Mouse (Mus musculus) liver, postnatal 0 days (tissue): ENCODE data around the gene St5. TPM values are rescaled to one million over a fixed set of nuclear protein-coding genes. Genes with fewer than 3 reads are reported as not detected.
A peak's percentile ranks its signal among the peaks of the same experiment; 100 is the strongest.

ENCODE experiments used
- ATAC-seq: fragments of 200-750 bp; cut with Nextera tagmentation; 2 replicates; pipeline ENCODE4 v1.8.0; 2017; ENCODE audit warnings: mild to moderate bottlenecking, moderate library complexity
- DNase-seq: peaks from one replicate; pipeline ENCODE4 v3.0.0-alpha.2; 2016
- H3K27ac ChIP-seq: fragments of 300-500 bp; sonication (generic); 2 replicates; pipeline ENCODE4 v1.5.1; 2014; ENCODE audit warnings: antibody characterized with exemption, moderate library complexity, mild to moderate bottlenecking, low read depth
- H3K27me3 ChIP-seq: fragments of 300-500 bp; sonication (generic); 2 replicates; pipeline ENCODE4 v1.6.1; 2014; ENCODE audit warnings: low read length, control low read depth, mixed read lengths; ENCODE audit not compliant: insufficient read depth
- H3K36me3 ChIP-seq: fragments of 300-500 bp; sonication (generic); replicated peaks from 2 replicates; pipeline ENCODE4 v1.6.1; 2014; ENCODE audit warnings: mild to moderate bottlenecking, control low read depth, low read length, moderate library complexity, mixed read lengths; ENCODE audit not compliant: insufficient read depth
- H3K4me1 ChIP-seq: fragments of 300-500 bp; sonication (generic); 2 replicates; pipeline ENCODE4 v1.6.1; 2014; ENCODE audit warnings: antibody characterized with exemption, mild to moderate bottlenecking, control low read depth; ENCODE audit not compliant: insufficient read depth
- H3K4me2 ChIP-seq: fragments of 300-500 bp; sonication (generic); 2 replicates; pipeline ENCODE4 v1.6.1; 2014; ENCODE audit warnings: low read depth, mild to moderate bottlenecking, low read length, moderate library complexity, mixed read lengths
- H3K4me3 ChIP-seq: fragments of 300-500 bp; sonication (generic); 2 replicates; pipeline ENCODE4 v1.5.1; 2014; ENCODE audit warnings: low read depth, low read length
- H3K9ac ChIP-seq: fragments of 300-500 bp; sonication (generic); replicated peaks from 2 replicates; pipeline ENCODE4 v1.6.1; 2014; ENCODE audit warnings: mild to moderate bottlenecking, moderate library complexity
- H3K9me3 ChIP-seq: fragments of 300-500 bp; sonication (generic); 2 replicates; pipeline ENCODE4 v1.6.1; 2016; ENCODE audit warnings: mild to moderate bottlenecking, control low read depth, low read length, mixed read lengths
- CTCF ChIP-seq: sonication (generic); IDR thresholded peaks from 2 replicates; pipeline ENCODE4 v1.5.1; 2016; ENCODE audit warnings: antibody characterized with exemption, low read depth
- EP300 ChIP-seq: IDR thresholded peaks from 2 replicates; pipeline ENCODE4 v1.6.1; 2016; ENCODE audit warnings: antibody characterized with exemption, low read depth, mild to moderate bottlenecking
- WGBS: fragments of 180-500 bp; shearing (Covaris S2); extraction: QIAGEN DNeasy Blood & Tissue Kit; methylation state at CpG from one replicate; pipeline ENCODE4 v1.1.7; 2014; ENCODE audit not compliant: insufficient replicate concordance; 5-methylcytosine and 5-hydroxymethylcytosine counted together
- polyA plus RNA-seq: library from polyadenylated mRNA; unstranded; fragments of >200 nt; fragmentation: Nextera tagmentation; extraction: Ambion mirVana; gene quantifications from 2 replicates; pipeline ENCODE4 v1.2.1, GENCODE M21; 2015

Gene St5
- polyA plus RNA-seq, 1 experiment from 2014 or later: 33.9 TPM

DNA sequence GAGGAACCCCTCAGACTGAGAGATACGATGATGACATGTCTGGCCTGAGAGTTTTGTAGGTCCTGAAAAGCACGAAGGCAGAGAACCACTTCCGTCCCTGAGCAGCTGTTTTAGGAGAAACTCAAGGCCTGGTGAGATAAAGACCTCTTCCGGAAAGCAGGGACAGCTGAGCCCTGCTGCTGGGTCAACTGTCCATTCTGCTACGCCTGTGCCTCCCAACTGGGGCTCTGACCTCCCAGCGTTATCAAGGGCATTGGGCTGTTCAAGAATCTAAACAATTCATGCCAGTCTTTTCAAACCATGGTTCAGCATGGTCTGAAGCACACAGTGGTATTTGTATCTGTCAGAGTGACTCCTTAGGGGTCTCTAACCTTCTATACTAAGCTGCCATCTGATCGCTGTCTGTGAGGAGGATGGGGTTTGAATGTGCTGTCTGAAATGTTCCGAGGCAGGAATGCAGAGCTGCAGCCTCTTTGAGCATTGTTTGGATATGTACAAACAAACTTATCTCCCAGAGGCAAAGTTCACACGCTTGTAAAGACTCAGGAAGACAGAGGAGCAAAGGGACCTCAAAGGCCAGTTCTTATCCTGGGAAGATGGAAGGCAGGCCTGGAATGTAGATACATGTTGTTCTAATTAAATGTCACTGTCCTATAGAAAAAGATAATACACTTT, 74.3 kb downstream of the St5 start:
- ATAC-seq (peak; percentile 44), DNase-seq (no peak)
- H3K9me3 ChIP-seq: no peaks in the 10 kb centered on the region
- H3K9ac ChIP-seq: no peak overlapping the region; the same call in 1 of the 2 replicates
- WGBS: 24% methylated on average over 9 of the region's 9 CpGs
- no peak for TF ChIP-seq EP300
- TF ChIP-seq CTCF: no peak
- H3K4me1 ChIP-seq: peaks cover 13% of the 10 kb centered on the region
- no peaks in the 10 kb centered on the region for H3K27me3 ChIP-seq
- H3K4me2 ChIP-seq: no peak overlapping the region
- peak overlapping the region; percentile 69 for H3K27ac ChIP-seq
- no peaks in the 10 kb centered on the region for H3K36me3 ChIP-seq
- no peak overlapping the region for H3K4me3 ChIP-seq

DNA sequence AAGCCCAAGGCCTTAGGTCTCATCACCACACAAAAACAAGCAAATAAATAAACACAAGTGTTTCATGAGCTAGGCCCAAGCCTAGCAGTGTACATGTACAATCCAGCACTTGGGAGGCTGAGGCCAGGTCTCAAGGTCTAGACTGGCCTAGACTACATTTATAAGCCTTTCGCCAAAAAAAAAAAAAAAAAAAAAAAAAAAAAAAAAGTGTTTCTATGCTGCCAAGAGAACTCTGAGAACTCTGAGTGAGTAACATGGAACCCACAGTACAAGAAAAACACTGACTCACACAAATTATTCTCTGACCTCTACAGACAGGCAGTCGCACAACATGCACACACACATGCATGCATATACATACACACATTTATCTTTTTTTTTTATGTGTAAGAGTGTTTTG, 75.6 kb downstream of the St5 start:
- Histone ChIP-seq H3K36me3 (no peaks in the 10 kb centered on the region), H3K4me3 (no peak overlapping the region), H3K4me2 (no peak overlapping the region), H3K9ac (no peak overlapping the region), H3K9me3 (no peaks in the 10 kb centered on the region), H3K27me3 (no peaks in the 10 kb centered on the region), H3K27ac (no peak overlapping the region), H3K4me1 (peaks cover 11% of the 10 kb centered on the region)
- TF ChIP-seq CTCF: no peak
- TF ChIP-seq EP300: no peak
- ATAC-seq (no peak), DNase-seq (no peak)
- WGBS: 86% methylated on average over 2 of the region's 2 CpGs

- Histone ChIP-seq H3K36me3 (no peaks in the 10 kb centered on the region), H3K9ac (no peak overlapping the region), H3K27ac (0 out of 2 replicates have a peak overlapping the region, but pooled peaks have one; percentile 9), H3K4me2 (no peak overlapping the region), H3K4me1 (peaks cover 3% of the 10 kb centered on the region; the same call in 1 of the 2 replicates), H3K4me3 (no peak overlapping the region), H3K27me3 (no peaks in the 10 kb centered on the region), H3K9me3 (no peaks in the 10 kb centered on the region)
- ATAC-seq (peak; percentile 71), DNase-seq (no peak)
- TF ChIP-seq EP300 (no peak), CTCF (no peak)
- WGBS: 50% methylated on average over 9 of the region's 9 CpGs
Measured at GRCm38 (mm10) chr7:109622234-109622838, 81.1 kb downstream of the St5 start.

- no peak for ATAC-seq
- H3K27ac ChIP-seq: no peak overlapping the region
Measured at GRCm38 (mm10) chr7:109620967-109621366, 82.4 kb downstream of the St5 start.

DNA sequence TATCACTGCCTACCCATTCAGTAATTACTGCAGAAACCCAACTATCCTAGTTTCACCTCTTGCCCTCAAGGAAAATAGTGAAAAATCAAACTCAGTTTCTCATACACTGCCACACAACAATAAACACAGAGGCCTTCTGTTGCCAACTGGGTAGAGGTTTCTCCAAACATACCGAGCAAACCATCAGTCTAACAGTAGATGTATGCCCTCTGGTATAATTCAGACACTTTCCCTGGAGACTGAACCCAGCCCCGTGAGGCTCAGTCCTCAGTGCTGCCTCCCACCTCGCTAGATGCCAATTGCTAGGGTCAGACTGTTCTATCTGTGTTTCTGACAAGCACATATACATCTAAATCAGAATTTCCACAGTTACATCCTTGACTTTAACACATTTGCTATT, 83.1 kb downstream of the St5 start:
- Histone ChIP-seq H3K27ac (no peak overlapping the region), H3K4me2 (no peak overlapping the region), H3K9me3 (no peaks in the 10 kb centered on the region), H3K4me1 (peaks cover 19% of the 10 kb centered on the region), H3K4me3 (no peak overlapping the region), H3K9ac (no peak overlapping the region), H3K27me3 (no peaks in the 10 kb centered on the region), H3K36me3 (no peaks in the 10 kb centered on the region)
- DNase-seq (no peak), ATAC-seq (no peak)
- 77% methylated on average over 3 of the region's 3 CpGs for WGBS
- no peak for TF ChIP-seq CTCF
- no peak for TF ChIP-seq EP300

More at GRCm38 (mm10) chr7:109620967-109621366, 82.4 kb downstream of the St5 start:
- Histone ChIP-seq H3K4me2 (no peak overlapping the region), H3K9me3 (no peaks in the 10 kb centered on the region), H3K9ac (no peak overlapping the region), H3K27me3 (no peaks in the 10 kb centered on the region), H3K36me3 (no peaks in the 10 kb centered on the region), H3K4me1 (peaks cover 13% of the 10 kb centered on the region), H3K4me3 (no peak overlapping the region)
- TF ChIP-seq EP300 (no peak), CTCF (no peak)
- DNase-seq: no peak
- WGBS: 27% methylated on average over 2 of the region's 2 CpGs

DNA sequence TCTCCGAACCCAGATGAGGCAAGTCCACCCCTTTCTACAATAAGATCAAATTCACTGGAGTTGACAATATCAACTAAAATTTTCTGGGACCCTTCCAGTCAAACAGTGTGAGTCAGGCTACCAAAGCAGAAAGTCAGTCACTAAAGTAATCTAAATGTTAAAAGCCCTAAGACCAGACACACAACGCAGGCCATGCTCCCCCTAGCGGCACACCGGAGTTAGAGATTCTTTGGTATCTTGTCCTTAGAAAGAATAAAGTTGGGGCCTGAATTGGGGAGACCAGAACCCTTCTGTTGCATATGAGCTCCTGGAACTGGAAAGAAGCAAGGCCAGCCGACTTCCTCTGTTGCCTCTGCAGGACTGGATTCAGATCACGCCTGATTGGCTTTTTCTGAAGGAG, 84.7 kb downstream of the St5 start:
- Histone ChIP-seq H3K27ac (no peak overlapping the region), H3K27me3 (no peaks in the 10 kb centered on the region), H3K4me3 (no peak overlapping the region), H3K36me3 (no peaks in the 10 kb centered on the region), H3K4me2 (no peak overlapping the region), H3K4me1 (peaks cover 27% of the 10 kb centered on the region), H3K9ac (no peak overlapping the region), H3K9me3 (no peaks in the 10 kb centered on the region)
- TF ChIP-seq EP300 (0 out of 2 replicates have a peak, but pooled peaks have one; percentile 16), CTCF (peak; percentile 89)
- WGBS: 20% methylated on average over 6 of the region's 6 CpGs
- ATAC-seq (no peak), DNase-seq (peak; percentile 83)
